Comparison of ENCODE assay signal across 8 mouse cellular contexts in genomic region chr16:7150201-7150791, GRCm38 (mm10).
DNase-seq lines count a peak whose midpoint lies in the region; ATAC-seq lines count a peak whose summit lies in the region.

No protein-coding gene starts in this region.

- no peaks in the 10 kb centered on the region for H3K9me3 ChIP-seq in hindbrain, embryonic 10.5 days
- H3K9me3 ChIP-seq in limb, embryonic 13.5 days, result no peaks in the 10 kb centered on the region

- H3K9ac ChIP-seq in limb, embryonic 13.5 days, result 0 out of 2 replicates have a peak overlapping the region, but pooled peaks have one; percentile 8

- DNase-seq in adrenal gland, postnatal 14 days, result peak; percentile 28
- DNase-seq in adrenal gland, adult 8-10 months, result no peak
- DNase-seq in gastrocnemius, adult 18-20 months (ENCODE audit: low spot score), result peak; percentile 73
- peak; percentile 55 for DNase-seq in hindbrain, embryonic 10.5 days (ENCODE audit: low spot score)
- peak; percentile 43 for DNase-seq in neural tube, embryonic 10.5 days (ENCODE audit: extremely low spot score, low spot score)
- DNase-seq in cerebellum, adult 9-10 months, result no peak

- no peaks in the 10 kb centered on the region; the same call in 1 of the 2 replicates for H3K27me3 ChIP-seq in hindbrain, embryonic 10.5 days (ENCODE audit: insufficient read depth, poor library complexity, severe bottlenecking)
- no peaks in the 10 kb centered on the region for H3K27me3 ChIP-seq in limb, embryonic 13.5 days

- H3K27ac ChIP-seq in hindbrain, embryonic 10.5 days, result peak overlapping the region; percentile 72
- H3K27ac ChIP-seq in limb, embryonic 13.5 days, result peak overlapping the region; percentile 63

- 43% methylated on average over 8 of the region's 8 CpGs for WGBS in hindbrain, embryonic 10.5 days
- WGBS in limb, embryonic 13.5 days, result 7% methylated on average over 8 of the region's 8 CpGs

- H3K4me3 ChIP-seq in hindbrain, embryonic 10.5 days, result no peak overlapping the region
- peak overlapping the region; percentile 18 for H3K4me3 ChIP-seq in limb, embryonic 13.5 days

- peaks cover 47% of the 10 kb centered on the region for H3K4me1 ChIP-seq in hindbrain, embryonic 10.5 days (replicated peaks)
- peaks cover 23% of the 10 kb centered on the region for H3K4me1 ChIP-seq in limb, embryonic 13.5 days

- ATAC-seq in limb, embryonic 13.5 days (ENCODE audit: low FRiP score, low read depth), result peak; percentile 84
- ATAC-seq in monocyte, adult 5-6 weeks (replicated peaks; ENCODE audit: insufficient number of reproducible peaks, low FRiP score, low TSS enrichment, poor library complexity, severe bottlenecking), result no peak

- H3K4me2 ChIP-seq in limb, embryonic 13.5 days (replicated peaks), result peak overlapping the region; percentile 53

- no peaks in the 10 kb centered on the region for H3K36me3 ChIP-seq in hindbrain, embryonic 10.5 days
- no peaks in the 10 kb centered on the region for H3K36me3 ChIP-seq in limb, embryonic 13.5 days

Comparison
In these comparisons a context has a peak if more than half of its experiments do, and no peak if none do; other contexts are left out.
1. DNase-seq: peak in adrenal gland, postnatal 14 days (single experiment), gastrocnemius, adult 18-20 months (single experiment), hindbrain, embryonic 10.5 days (single experiment) and neural tube, embryonic 10.5 days (single experiment); none in adrenal gland, adult 8-10 months (single experiment) and cerebellum, adult 9-10 months (single experiment).